Mouse (Mus musculus): ENCODE data around the gene Fau.

Gene Fau

DNA sequence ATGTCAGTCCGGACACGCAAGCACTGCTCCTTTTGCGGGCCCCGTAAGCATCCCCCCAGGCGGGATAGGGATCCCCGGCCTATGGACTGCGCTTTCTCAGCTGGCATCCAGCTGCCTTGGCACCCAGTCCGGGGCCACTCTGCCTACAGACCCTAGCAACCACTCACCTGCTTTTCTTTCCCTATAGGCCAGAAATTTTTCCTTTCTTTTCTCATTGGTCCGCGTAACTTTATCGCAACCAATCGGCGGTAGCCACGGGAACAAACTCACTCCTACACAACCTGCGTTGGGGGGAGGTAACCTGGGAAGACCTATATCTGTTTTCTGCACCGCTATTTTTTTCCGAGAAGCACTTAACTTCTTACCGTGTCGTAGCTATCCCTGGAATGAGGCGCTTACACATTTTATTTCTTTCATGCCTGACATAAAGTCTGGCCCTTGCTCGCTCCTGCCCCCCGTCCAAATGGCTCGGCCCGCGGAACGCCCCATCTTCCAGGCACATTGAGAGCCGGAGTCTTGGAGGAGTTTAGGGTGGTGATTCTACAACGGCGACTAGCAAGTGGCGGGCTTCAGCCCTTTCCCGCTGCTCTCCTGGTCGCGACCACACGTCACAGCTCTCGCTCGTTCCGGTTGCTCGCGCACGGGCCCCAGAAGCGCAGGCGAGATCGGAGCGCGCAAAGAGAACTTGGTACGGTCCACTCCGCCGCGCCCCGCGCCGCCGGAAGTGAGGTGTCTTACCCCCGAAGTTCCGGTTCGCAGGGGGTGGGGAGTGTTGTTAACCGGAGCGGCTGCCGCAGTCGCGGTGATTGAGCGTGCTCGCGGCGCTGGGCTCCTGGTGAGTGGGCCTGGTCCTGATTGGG, 11.1 kb upstream of the Fau start, which contains the start of gene Syvn1:
Gene Syvn1 (plus strand): TSS at position 283 of the 860 bp plus-strand sequence.
- DNase-seq: peak; percentile 91

DNA sequence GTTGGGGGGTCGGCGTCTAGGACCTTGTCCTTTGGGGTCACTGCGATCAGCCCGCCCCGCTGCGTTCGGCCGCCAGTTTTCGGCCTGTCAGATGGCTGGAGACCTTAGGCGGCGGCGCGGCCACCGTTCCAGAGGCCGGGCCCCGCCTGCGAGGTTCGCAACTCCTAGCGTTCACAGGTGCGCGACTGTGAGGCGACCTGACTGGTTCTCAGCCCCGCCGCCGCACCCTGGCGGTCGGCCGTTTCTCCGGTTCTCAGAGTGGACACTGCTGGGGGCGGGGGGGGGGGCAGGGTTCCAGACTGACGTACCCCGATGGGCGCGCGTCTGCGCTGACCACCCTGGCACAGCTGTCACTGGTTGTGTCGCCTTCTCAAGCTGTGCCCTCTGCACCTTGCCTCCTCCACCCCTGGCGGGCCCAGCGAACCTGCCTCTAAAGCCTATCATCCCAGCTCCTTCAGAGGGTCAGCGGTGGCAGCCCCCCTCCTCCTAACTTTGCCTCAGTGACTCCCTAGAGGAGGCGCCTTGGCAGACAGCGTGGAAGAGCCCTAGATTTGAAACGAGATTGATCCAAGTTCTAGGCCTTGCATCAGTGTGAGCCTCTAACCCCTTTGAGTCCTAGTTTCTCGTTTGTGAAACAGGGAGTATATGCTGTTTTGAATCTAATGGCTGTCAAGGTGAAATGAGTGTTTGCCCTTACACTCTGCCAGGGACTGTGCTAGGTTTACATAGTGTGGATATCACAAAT, 10.3 kb upstream of the Fau start:
- DNase-seq: no peak

- no peak for DNase-seq
Observed at GRCm38 (mm10) chr19:6047899-6048166, 9.8 kb upstream of the Fau start.

GRCm38 (mm10) chr19:6048681-6049410, 8.8 kb upstream of the Fau start:
- no peak for DNase-seq

- DNase-seq: no peak
Observed at GRCm38 (mm10) chr19:6052516-6052915, 5.1 kb upstream of the Fau start.

DNA sequence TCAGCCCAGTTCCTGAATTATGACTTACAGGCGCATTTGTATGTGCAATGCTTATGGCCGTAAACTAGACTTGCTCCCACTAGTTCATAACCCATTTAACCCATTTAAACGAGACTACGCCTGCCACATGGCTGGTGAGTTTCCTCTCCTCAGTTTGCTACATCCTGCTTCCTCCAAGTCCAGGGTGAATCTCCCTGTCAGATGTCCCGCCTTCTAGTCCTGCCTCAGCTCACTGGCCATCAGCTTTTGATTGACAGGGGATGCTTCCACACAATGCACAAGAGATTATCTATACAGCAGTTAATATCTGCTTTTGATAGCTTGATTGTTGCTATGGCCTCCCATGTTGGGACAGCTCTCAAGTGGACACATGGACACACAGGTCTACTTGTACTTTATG, 3.3 kb upstream of the Fau start:
- no peak for DNase-seq

DNA sequence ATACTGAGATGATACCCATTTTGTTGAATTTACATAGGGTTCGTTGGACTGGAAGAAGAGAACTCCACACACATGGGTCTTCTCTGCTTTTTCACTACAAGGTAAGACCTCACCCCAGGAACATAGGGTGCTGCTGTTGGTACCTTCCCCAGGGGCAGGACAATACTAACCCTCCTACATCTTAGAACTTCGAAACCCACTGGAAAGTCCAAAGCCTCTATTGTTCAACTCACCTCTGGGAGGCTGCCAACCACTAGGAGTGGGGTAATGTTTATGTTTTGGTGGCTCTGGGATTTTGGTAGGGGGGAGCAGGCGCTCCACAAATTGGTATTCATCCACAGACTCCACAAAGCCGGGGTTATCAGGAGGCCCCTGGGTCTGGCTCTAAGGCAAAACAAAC, 948 bp upstream of the Fau start:
- DNase-seq: no peak

DNA sequence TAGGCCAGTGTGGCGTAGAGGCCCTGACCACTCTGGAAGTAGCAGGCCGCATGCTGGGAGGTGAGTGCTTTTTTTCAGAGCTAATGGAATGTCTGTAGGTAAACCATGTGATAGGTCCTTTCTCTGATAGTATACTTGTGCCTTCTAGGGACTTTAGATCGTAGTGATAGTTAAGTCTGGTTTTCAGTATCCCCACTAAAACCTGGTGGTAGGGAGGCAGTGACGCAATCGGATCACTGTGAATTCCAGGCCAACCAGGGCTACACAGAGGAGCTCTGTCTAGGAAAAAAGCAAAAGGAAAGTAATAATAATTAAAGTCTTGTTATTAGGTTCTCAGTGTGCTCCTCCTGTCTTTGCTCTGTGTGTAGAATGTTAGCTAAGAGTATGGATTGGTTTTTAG, 869 bp downstream of the Fau start:
- DNase-seq: no peak

DNA sequence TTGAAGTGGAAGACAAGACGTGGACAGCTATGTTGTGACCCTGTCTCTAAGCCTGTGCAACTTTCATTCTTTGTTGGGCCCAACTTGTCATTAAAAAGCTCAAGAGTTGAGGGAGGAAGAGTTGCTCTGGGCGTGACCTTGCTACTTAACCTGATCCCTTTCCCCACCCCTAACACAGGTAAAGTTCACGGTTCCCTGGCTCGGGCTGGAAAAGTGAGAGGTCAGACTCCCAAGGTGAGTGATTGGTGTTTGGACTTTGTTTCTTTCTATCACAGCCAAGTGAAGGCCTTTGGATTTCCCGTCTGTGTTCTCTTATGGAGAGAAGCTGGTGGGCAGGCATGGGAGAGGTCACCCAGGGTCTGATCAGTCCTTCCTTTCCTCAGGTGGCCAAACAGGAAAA, 1.3 kb downstream of the Fau start:
- DNase-seq: no peak

GRCm38 (mm10) chr19:6061021-6061533, 3.4 kb downstream of the Fau start, which contains the start of gene Znhit2:
Gene Znhit2, plus strand, starts transcription at chr19:6061192.
- peak; percentile 94 for DNase-seq

DNA sequence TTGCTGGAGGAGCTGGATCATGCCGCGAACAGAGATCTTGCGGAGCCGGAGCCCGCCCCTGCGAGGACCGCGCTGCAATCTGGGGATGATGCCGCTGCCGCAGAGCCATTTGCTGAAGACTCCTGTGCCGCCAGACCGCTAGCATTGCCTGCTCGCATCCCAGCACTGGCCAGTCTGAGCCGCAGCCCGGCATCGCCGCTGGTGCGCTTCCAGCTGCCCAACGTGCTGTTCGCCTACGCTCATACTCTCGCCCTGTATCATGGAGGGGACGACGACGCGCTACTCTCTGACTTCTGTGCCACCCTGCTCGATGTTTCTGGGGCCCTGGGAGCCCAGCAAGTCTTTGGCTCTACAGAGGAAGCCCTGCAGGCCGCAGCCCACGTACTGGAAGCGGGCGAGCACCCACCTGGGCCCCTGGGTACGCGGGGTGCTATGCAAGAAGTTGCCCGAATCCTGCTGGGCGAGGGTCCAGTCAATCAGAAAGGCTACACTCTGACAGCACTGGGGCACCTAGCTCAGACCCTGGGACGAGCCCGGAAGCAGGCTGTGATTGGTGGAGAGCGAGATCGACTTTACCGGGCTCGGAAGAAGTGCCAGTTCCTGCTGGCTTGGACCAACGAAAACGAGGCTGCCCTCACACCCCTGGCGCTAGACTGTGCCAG, 4.1 kb downstream of the Fau start:
- peak; percentile 72 for DNase-seq

DNA sequence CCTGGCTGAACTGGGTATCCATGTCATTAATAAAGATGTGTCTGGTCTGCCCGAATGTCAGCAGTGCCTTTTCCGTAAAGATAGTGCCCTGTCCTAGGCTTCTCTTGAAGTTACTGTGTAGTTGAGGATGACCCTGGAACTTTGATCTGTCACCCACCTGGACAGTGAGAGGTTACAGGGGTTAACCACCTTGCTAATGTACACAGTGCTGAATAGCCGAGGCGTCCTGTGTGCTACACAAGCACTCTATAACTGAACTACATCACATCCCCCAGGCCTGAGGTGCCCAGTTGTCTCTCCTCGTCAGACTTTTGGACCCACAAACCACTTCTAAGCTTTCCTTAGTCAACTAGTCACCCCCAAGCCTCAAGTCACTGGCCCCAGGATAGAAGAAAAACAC, 4.8 kb downstream of the Fau start:
- no peak for DNase-seq

DNA sequence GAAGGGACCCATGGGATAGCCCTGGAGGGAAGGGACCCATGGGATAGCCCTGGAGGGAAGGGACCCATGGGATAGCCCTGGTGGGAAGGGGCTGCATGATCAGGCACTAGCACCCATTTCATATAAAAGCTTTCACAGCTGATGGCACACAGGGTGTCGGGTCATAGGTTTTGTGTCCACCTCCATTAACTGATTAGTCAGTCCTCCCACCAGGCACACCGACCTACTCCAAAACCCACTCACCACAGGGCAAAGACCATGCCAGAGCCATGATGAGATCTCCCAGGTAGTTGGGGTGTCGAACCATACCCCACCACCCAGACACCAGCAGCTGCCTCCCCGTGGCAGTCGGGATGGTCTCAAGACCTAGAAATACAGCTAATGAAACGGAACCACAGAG, 5.4 kb downstream of the Fau start:
- no peak for DNase-seq

- DNase-seq: no peak
Observed at GRCm38 (mm10) chr19:6066571-6066970, 8.9 kb downstream of the Fau start.

GRCm38 (mm10) chr19:6067011-6067723, 9.5 kb downstream of the Fau start:
- peak; percentile 87 for DNase-seq

DNA sequence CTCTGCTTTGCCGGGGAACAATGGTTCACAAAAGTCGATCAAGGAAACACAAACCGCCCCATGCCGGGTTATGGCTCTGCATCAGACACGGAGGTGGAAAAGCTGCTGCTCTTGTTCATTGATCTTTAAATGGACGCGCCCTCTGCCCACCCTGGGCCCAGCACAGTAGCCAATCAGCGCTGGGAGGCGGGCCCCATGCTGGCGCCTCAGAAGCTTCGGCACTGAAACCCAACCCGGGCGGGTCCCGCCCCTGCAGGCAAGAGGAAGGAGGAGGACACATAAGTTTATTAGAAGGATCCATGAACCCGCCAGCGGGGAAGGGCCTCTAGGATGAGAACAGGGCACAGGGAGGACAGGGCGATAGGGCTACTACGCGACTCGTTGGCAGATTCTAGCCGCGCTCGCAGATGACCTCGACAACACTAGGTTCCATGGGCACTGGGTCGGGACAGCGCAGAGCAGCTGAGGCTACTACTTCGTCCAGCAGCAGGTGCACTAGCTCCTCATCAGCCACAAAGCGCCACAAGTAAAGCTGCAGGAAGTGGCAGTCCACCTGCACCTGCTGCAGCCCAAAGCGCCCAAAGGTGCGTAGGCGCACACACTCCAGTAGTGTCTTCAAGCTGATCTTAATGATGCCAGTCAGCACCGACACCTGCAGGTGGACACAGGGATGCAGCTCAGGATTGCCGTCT, 10.2 kb downstream of the Fau start, which contains the start of gene Tm7sf2:
Gene Tm7sf2 (minus strand): TSS at position 650 of the 692 bp plus-strand sequence.
- DNase-seq: peak; percentile 87

- peak; percentile 54 for DNase-seq
Observed at GRCm38 (mm10) chr19:6068951-6069350, 11.3 kb downstream of the Fau start.

GRCm38 (mm10) chr19:6069851-6070250, 12.2 kb downstream of the Fau start:
- DNase-seq: no peak

GRCm38 (mm10) chr19:6070571-6071250, 13.1 kb downstream of the Fau start:
- DNase-seq: no peak

GRCm38 (mm10) chr19:6071261-6071660, 13.6 kb downstream of the Fau start:
- DNase-seq: no peak

GRCm38 (mm10) chr19:6073889-6074288, 16.2 kb downstream of the Fau start:
- DNase-seq: no peak

Data from thymus, postnatal 25 days (tissue).